Mouse (Mus musculus) liver, postnatal 0 days (tissue): Measurements from ENCODE around the gene Lnpep.

ENCODE experiments used
- CTCF ChIP-seq: sonication (generic); IDR thresholded peaks from 2 replicates; pipeline ENCODE4 v1.5.1; 2016; ENCODE audit warnings: antibody characterized with exemption, low read depth
- EP300 ChIP-seq: IDR thresholded peaks from 2 replicates; pipeline ENCODE4 v1.6.1; 2016; ENCODE audit warnings: antibody characterized with exemption, low read depth, mild to moderate bottlenecking

- TF ChIP-seq CTCF (no peak), EP300 (no peak)
These were observed 12.5 kb downstream of the Lnpep start for GRCm38 (mm10) chr17:17612336-17612735.
